In the genomic region with DNA sequence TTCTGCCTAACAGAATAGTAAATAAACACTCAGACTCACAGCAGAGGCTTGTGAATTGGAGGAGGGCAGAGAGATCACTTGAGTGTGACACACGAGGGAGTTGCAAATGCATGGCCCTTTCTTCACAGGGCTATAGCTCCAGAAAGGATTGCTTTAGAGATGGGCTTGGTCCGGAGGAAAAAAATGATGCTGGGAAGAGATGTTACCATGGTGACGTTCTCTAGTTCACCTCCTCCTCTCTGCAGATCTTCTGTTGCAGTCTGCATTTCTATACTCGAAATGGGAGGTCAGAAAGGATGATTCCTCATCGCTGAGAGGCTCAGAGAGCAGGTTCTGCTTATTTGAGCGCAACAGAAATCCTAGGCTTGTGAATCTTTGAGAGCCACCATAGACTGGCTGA, we compare ENCODE assay signal across 13 mouse cellular contexts. TPM values are rescaled to one million over a fixed set of nuclear protein-coding genes. Genes with fewer than 3 reads are reported as not detected.
DNase-seq lines count a peak whose midpoint lies in the region; ATAC-seq and TF ChIP-seq lines count a peak whose summit lies in the region.
"Had no signal": no experiment of that assay in that cellular context is flagged by ENCODE, and none has a peak within 500 bp of the region (broad histone marks: within the 10 kb centered on the region; RNA-seq: fewer than 3 reads in every experiment).

No protein-coding gene starts in this region.

- no peak overlapping the region for H3K4me3 ChIP-seq in hindbrain, embryonic 12.5 days
- H3K4me3 ChIP-seq: embryonic facial prominence, embryonic 13.5 days; liver, embryonic 12.5 days had no signal

- 65% methylated on average over 6 of the region's 6 CpGs for WGBS in hindbrain, embryonic 12.5 days

- no peak for TF ChIP-seq POLR2A in brain, embryonic 14.5 days (IDR thresholded peaks at IDR 0.05; ENCODE audit: borderline replicate concordance, extremely low read depth, insufficient read depth, insufficient read length, poor library complexity, severe bottlenecking)

- no peak for TF ChIP-seq CTCF in brain, embryonic 14.5 days (IDR thresholded peaks at IDR 0.05; ENCODE audit: borderline replicate concordance, extremely low read depth, insufficient read depth, insufficient read length)

- no peaks in the 10 kb centered on the region for H3K27me3 ChIP-seq in hindbrain, embryonic 12.5 days
- H3K27me3 ChIP-seq: embryonic facial prominence, embryonic 13.5 days; liver, embryonic 12.5 days had no signal

- H3K9ac ChIP-seq in hindbrain, embryonic 12.5 days, result no peak overlapping the region
- H3K9ac ChIP-seq: embryonic facial prominence, embryonic 13.5 days; liver, embryonic 12.5 days had no signal

- H3K4me1 ChIP-seq in hindbrain, embryonic 12.5 days, result 0 out of 2 replicates have a peak, but pooled peaks cover 6% of the 10 kb centered on the region
- H3K4me1 ChIP-seq: embryonic facial prominence, embryonic 13.5 days; liver, embryonic 12.5 days had no signal

- no peaks in the 10 kb centered on the region for H3K9me3 ChIP-seq in hindbrain, embryonic 12.5 days (replicated peaks)
- H3K9me3 ChIP-seq: embryonic facial prominence, embryonic 13.5 days; liver, embryonic 12.5 days had no signal

- peak overlapping the region; percentile 55 for H3K27ac ChIP-seq in hindbrain, embryonic 12.5 days
- H3K27ac ChIP-seq: embryonic facial prominence, embryonic 13.5 days; liver, embryonic 12.5 days had no signal

- peak; percentile 48; the same call in 1 of the 2 replicates for ATAC-seq in hindbrain, embryonic 12.5 days (ENCODE audit: low FRiP score)
- ATAC-seq: liver, embryonic 12.5 days had no signal

- H3K4me2 ChIP-seq in hindbrain, embryonic 12.5 days (replicated peaks), result no peak overlapping the region
- H3K4me2 ChIP-seq: embryonic facial prominence, embryonic 13.5 days; liver, embryonic 12.5 days had no signal

- peak; percentile 17 for DNase-seq in layer of hippocampus, adult 11-12 months (ENCODE audit: low spot score)
- DNase-seq in layer of hippocampus, adult 9-10 months (ENCODE audit: low spot score), result no peak
- DNase-seq in brain, embryonic 14.5 days (ENCODE audit: low read depth), result peak; percentile 75
- DNase-seq in left cerebral cortex, postnatal 14 days (ENCODE audit: low spot score in 2 of 2), result peak; percentile 30 to 51
- DNase-seq in heart, postnatal 10 days, result no peak
- no peak for DNase-seq in urinary bladder, adult 18-20 months (ENCODE audit: low spot score in 2 of 2)
- no peak for DNase-seq in embryo, embryonic 9.5 days (ENCODE audit: extremely low spot score)
- DNase-seq: cerebellum, postnatal 14 days; heart, postnatal 36 days; kidney, adult 8-10 months had no signal

- intact Hi-C loops in left cerebral cortex, postnatal 14 days (cut with DNase I), result no loop called here
- intact Hi-C loops in heart, postnatal 10 days (cut with DNase I), result no loop called here

- no peaks in the 10 kb centered on the region for H3K36me3 ChIP-seq in hindbrain, embryonic 12.5 days
- H3K36me3 ChIP-seq: embryonic facial prominence, embryonic 13.5 days; liver, embryonic 12.5 days had no signal

RNA-seq across cellular contexts. Expression of a gene that starts 29.7 kb away (rescaled TPM):
- polyA plus RNA-seq in brain, embryonic 14.5 days (2012; rRNA removed), result 655 and 1,129 TPM in 2 replicates
- 433 and 451 TPM in 2 replicates for polyA plus RNA-seq in hindbrain, embryonic 12.5 days (2016; fragmentation: Nextera tagmentation; extraction: Ambion mirVana)
- total RNA-seq in left cerebral cortex, postnatal 14 days (2021), result 100 to 1,000 TPM; 520 to 569 TPM
- total RNA-seq in heart, postnatal 10 days (2021), result 1 to 10 TPM; 1.7 to 2.5 TPM

Comparison
In these comparisons a context has a peak if more than half of its experiments do, and no peak if none do; other contexts are left out.
1. DNase-seq: peak in layer of hippocampus, adult 11-12 months (single experiment), brain, embryonic 14.5 days (single experiment) and left cerebral cortex, postnatal 14 days (2 of 2); none in layer of hippocampus, adult 9-10 months (single experiment), heart, postnatal 10 days (0 of 2), urinary bladder, adult 18-20 months (0 of 2) and embryo, embryonic 9.5 days (single experiment).
2. RNA of a gene that starts 29.7 kb away (total RNA-seq): 520 to 569 TPM in left cerebral cortex, postnatal 14 days; 1.7 to 2.5 TPM in heart, postnatal 10 days; every median in the first group is over 100 times any median in the second.